Mouse (Mus musculus) Patski (cell line): ENCODE data around the gene Slc25a33. TPM values are rescaled to one million over a fixed set of nuclear protein-coding genes. Genes with fewer than 3 reads are reported as not detected.

Source experiments
- ATAC-seq: fragments of 100-300 bp; one replicate; pipeline ENCODE4 v1.8.0; 2021
- CTCF ChIA-PET: fragments of 350-600 bp; sonication (Branson Sonifier 250); formaldehyde crosslinking; loops from one replicate; lab custom pipeline; 2022; ENCODE audit warnings: inconsistent platforms; lab: Charles Lee
- POLR2A ChIA-PET: fragments of 350-600 bp; sonication (Branson Sonifier 250); formaldehyde crosslinking; loops from one replicate; lab custom pipeline; 2022; ENCODE audit warnings: antibody characterized with exemption, inconsistent platforms; lab: Charles Lee
- DNase-seq: peaks from one replicate; pipeline ENCODE4 v3.0.0-alpha.2; 2011; ENCODE audit warnings: low read depth, low spot score
- H3K27me3 ChIP-seq: fragments of 371-371 bp; one replicate; pipeline ENCODE4 v1.5.1; 2021
- CTCF ChIP-seq: fragments of 100-300 bp; IDR thresholded peaks from one replicate; pipeline ENCODE4 v1.5.1; 2021
- in situ Hi-C: fragments of 300-500 bp; cut with MboI; formaldehyde crosslinking; loops from 3 replicates; pipeline ENCODE4 v1.11.1; 2018; ENCODE audit warnings: low pct_unique_long_range_greater_than_20kb, mixed read lengths
- polyA plus RNA-seq: library from polyadenylated mRNA; unstranded; gene quantifications from one replicate; pipeline ENCODE4 v1.2.3, GENCODE M21; 2021

Slc25a33 gene
- polyA plus RNA-seq, 1 experiment from 2014 or later = 23.3 TPM

GRCm38 (mm10) chr4:149699953-149700352 lies 74.1 kb downstream of the Slc25a33 start:
- DNase-seq (no peak), ATAC-seq (no peak)
- CTCF ChIA-PET = interaction anchor here (1.0 kb wide), 1 partner anchor 12 kb away, joined by 3 read pairs; no protein-coding TSS in a partner anchor
- TF ChIP-seq CTCF = no peak
- POLR2A ChIA-PET = no interaction called here
- no peaks in the 10 kb centered on the region for H3K27me3 ChIP-seq
- in situ Hi-C loops = no loop called here

- CTCF ChIA-PET = no interaction called here
- POLR2A ChIA-PET = interaction anchor here (0.7 kb wide), 1 partner anchor 60 kb away, joined by 3 read pairs; no protein-coding TSS in a partner anchor
- ATAC-seq (no peak), DNase-seq (no peak)
- H3K27me3 ChIP-seq = no peaks in the 10 kb centered on the region
- in situ Hi-C loops = no loop called here
- no peak for TF ChIP-seq CTCF
These were observed 75.8 kb downstream of the Slc25a33 start for GRCm38 (mm10) chr4:149698197-149698821.

GRCm38 (mm10) chr4:149697506-149698196 lies 76.4 kb downstream of the Slc25a33 start:
- POLR2A ChIA-PET = interaction anchor here (0.7 kb wide), 1 partner anchor 59 kb away, joined by 3 read pairs; no protein-coding TSS in a partner anchor
- in situ Hi-C loops = no loop called here

GRCm38 (mm10) chr4:149696189-149696971 lies 77.7 kb downstream of the Slc25a33 start:
- no peaks in the 10 kb centered on the region for H3K27me3 ChIP-seq
- DNase-seq (no peak), ATAC-seq (no peak)
- in situ Hi-C loops = no loop called here
- CTCF ChIA-PET = no interaction called here
- POLR2A ChIA-PET = no interaction called here
- TF ChIP-seq CTCF = no peak

More at GRCm38 (mm10) chr4:149697506-149698196, 76.4 kb downstream of the Slc25a33 start:
- no peak for TF ChIP-seq CTCF
- no peaks in the 10 kb centered on the region for H3K27me3 ChIP-seq
- CTCF ChIA-PET = no interaction called here
- ATAC-seq (no peak), DNase-seq (no peak)

Other genes with a start within 250 kb of the Slc25a33 start
- gene Clstn1, start 187.8 kb downstream of the Slc25a33 start, polyA plus RNA-seq = 195 TPM
- 0.51 TPM for gene Pik3cd, start 71.7 kb downstream of the Slc25a33 start, polyA plus RNA-seq
- 27.9 TPM for gene Tmem201, start 36.2 kb downstream of the Slc25a33 start, polyA plus RNA-seq
- 23.3 TPM for gene Spsb1, start 180.8 kb upstream of the Slc25a33 start, polyA plus RNA-seq
- 39.5 TPM for gene H6pd, start 234.7 kb upstream of the Slc25a33 start, polyA plus RNA-seq